Mouse (Mus musculus) cerebellum, adult 2 months (tissue): ENCODE measurements at regions not wholly inside any gene's neighbourhood (a gene's known extent, or its start where the extent isn't known, plus 50 kb on each side); places are given as distances from the start of the nearest gene placed in this dataset.

Experiments used
- CTCF ChIP-seq: fragments of 200-500 bp; IDR thresholded peaks from 2 replicates; pipeline ENCODE4 v1.5.1; 2011; ENCODE audit warnings: low read depth, mild to moderate bottlenecking, control low read depth, low read length, moderate library complexity, borderline replicate concordance; ENCODE audit not compliant: insufficient read depth
- POLR2A ChIP-seq: fragments of 200-500 bp; IDR thresholded peaks from 2 replicates; pipeline ENCODE4 v1.6.1; 2011; ENCODE audit warnings: low read length, control low read depth, borderline replicate concordance; ENCODE audit not compliant: insufficient read depth

GRCm38 (mm10) chrX:13412726-13413125 lies 53.2 kb upstream of the Nyx start:
- TF ChIP-seq POLR2A (no peak), CTCF (no peak)
